Mouse (Mus musculus) midbrain, embryonic 13.5 days (tissue): ENCODE data around the gene Etv1. TPM values are rescaled to one million over a fixed set of nuclear protein-coding genes. Genes with fewer than 3 reads are reported as not detected.
"Not testable (repeated sequence)": the region's sequence is repeated elsewhere in the genome, so short reads cannot be mapped to it uniquely, and the experiment has no call there.

Experiments
- ATAC-seq: fragments of 200-750 bp; cut with Nextera tagmentation; 2 replicates; pipeline ENCODE4 v1.8.0; 2017; ENCODE audit warnings: mild to moderate bottlenecking, moderate TSS enrichment, moderate library complexity
- H3K27ac ChIP-seq: fragments of 300-500 bp; sonication (generic); 2 replicates; pipeline ENCODE4 v1.5.1; 2015; ENCODE audit warnings: inconsistent platforms, mild to moderate bottlenecking, moderate library complexity
- H3K27me3 ChIP-seq: fragments of 300-500 bp; sonication (generic); 2 replicates; pipeline ENCODE4 v1.6.1; 2015; ENCODE audit warnings: mild to moderate bottlenecking, inconsistent platforms
- H3K36me3 ChIP-seq: fragments of 300-500 bp; sonication (generic); 2 replicates; pipeline ENCODE4 v1.6.1; 2015; ENCODE audit warnings: mild to moderate bottlenecking, inconsistent platforms
- H3K4me1 ChIP-seq: fragments of 300-500 bp; sonication (generic); replicated peaks from 2 replicates; pipeline ENCODE4 v1.6.1; 2015; ENCODE audit warnings: inconsistent platforms
- H3K4me2 ChIP-seq: fragments of 300-500 bp; sonication (generic); replicated peaks from 2 replicates; pipeline ENCODE4 v1.6.1; 2015; ENCODE audit warnings: moderate library complexity, mild to moderate bottlenecking, inconsistent platforms
- H3K4me3 ChIP-seq: fragments of 300-500 bp; sonication (generic); replicated peaks from 2 replicates; pipeline ENCODE4 v1.5.1; 2015; ENCODE audit warnings: mild to moderate bottlenecking, inconsistent platforms
- H3K9ac ChIP-seq: fragments of 300-500 bp; sonication (generic); replicated peaks from 2 replicates; pipeline ENCODE4 v1.6.1; 2015; ENCODE audit warnings: mild to moderate bottlenecking, inconsistent platforms
- H3K9me3 ChIP-seq: fragments of 300-500 bp; sonication (generic); 2 replicates; pipeline ENCODE4 v1.6.1; 2016; ENCODE audit warnings: mild to moderate bottlenecking, inconsistent platforms
- WGBS: fragments of 180-500 bp; shearing (Covaris S2); methylation state at CpG from one replicate; pipeline ENCODE4 v1.1.7; 2015; 5-methylcytosine and 5-hydroxymethylcytosine counted together
- polyA plus RNA-seq: library from polyadenylated mRNA; unstranded; fragments of >200 nt; fragmentation: Nextera tagmentation; extraction: Ambion mirVana; gene quantifications from 2 replicates; pipeline ENCODE4 v1.2.1, GENCODE M21; 2015

Gene Etv1
- polyA plus RNA-seq, 1 experiment from 2014 or later, result 17.0 TPM

- WGBS, result 85% methylated on average over 4 of the region's 4 CpGs
- no peaks in the 10 kb centered on the region for H3K36me3 ChIP-seq
Observed at GRCm38 (mm10) chr12:38820642-38821041, 41.5 kb downstream of the Etv1 start.

GRCm38 (mm10) chr12:38824405-38824804, 45.2 kb downstream of the Etv1 start:
- Histone ChIP-seq H3K9me3 (no peaks in the 10 kb centered on the region), H3K9ac (no peak overlapping the region), H3K4me1 (no peaks in the 10 kb centered on the region), H3K27ac (no peak overlapping the region), H3K27me3 (no peaks in the 10 kb centered on the region), H3K4me2 (no peak overlapping the region), H3K36me3 (no peaks in the 10 kb centered on the region), H3K4me3 (no peak overlapping the region)
- WGBS, result 89% methylated on average over 10 of the region's 10 CpGs
- ATAC-seq, result no peak

More at GRCm38 (mm10) chr12:38820642-38821041, 41.5 kb downstream of the Etv1 start:
- no peak for ATAC-seq
- Histone ChIP-seq H3K27ac (no peak overlapping the region), H3K27me3 (no peaks in the 10 kb centered on the region), H3K9ac (no peak overlapping the region), H3K4me2 (no peak overlapping the region), H3K4me3 (no peak overlapping the region), H3K9me3 (no peaks in the 10 kb centered on the region), H3K4me1 (no peaks in the 10 kb centered on the region)

GRCm38 (mm10) chr12:38832981-38833380, 53.8 kb downstream of the Etv1 start:
- H3K36me3 ChIP-seq, result no peaks in the 10 kb centered on the region
- 91% methylated on average over 10 of the region's 10 CpGs for WGBS
- no peak for ATAC-seq
- no peaks in the 10 kb centered on the region for H3K27me3 ChIP-seq
- no peak overlapping the region for H3K27ac ChIP-seq
- H3K4me2 ChIP-seq, result no peak overlapping the region
- H3K4me3 ChIP-seq, result no peak overlapping the region
- H3K9ac ChIP-seq, result no peak overlapping the region
- H3K9me3 ChIP-seq, result no peaks in the 10 kb centered on the region
- H3K4me1 ChIP-seq, result no peaks in the 10 kb centered on the region

- no peak for ATAC-seq
Observed at GRCm38 (mm10) chr12:38834581-38834980, 55.4 kb downstream of the Etv1 start.

GRCm38 (mm10) chr12:38834986-38835385, 55.8 kb downstream of the Etv1 start:
- not testable (repeated sequence) for H3K36me3 ChIP-seq, H3K4me3 ChIP-seq, H3K27ac ChIP-seq, H3K4me2 ChIP-seq, H3K27me3 ChIP-seq, ATAC-seq, H3K4me1 ChIP-seq, H3K9ac ChIP-seq, H3K9me3 ChIP-seq
- WGBS, result 95% methylated on average over 7 of the region's 8 CpGs

More at GRCm38 (mm10) chr12:38834581-38834980, 55.4 kb downstream of the Etv1 start:
- Histone ChIP-seq H3K36me3 (no peaks in the 10 kb centered on the region), H3K4me1 (no peaks in the 10 kb centered on the region), H3K9ac (no peak overlapping the region), H3K9me3 (no peaks in the 10 kb centered on the region), H3K27ac (no peak overlapping the region), H3K27me3 (no peaks in the 10 kb centered on the region), H3K4me2 (no peak overlapping the region), H3K4me3 (no peak overlapping the region)
- 76% methylated on average over 4 of the region's 4 CpGs for WGBS

GRCm38 (mm10) chr12:38843801-38844295, 64.7 kb downstream of the Etv1 start:
- Histone ChIP-seq H3K27me3 (no peaks in the 10 kb centered on the region), H3K9ac (no peak overlapping the region), H3K36me3 (no peaks in the 10 kb centered on the region), H3K4me3 (no peak overlapping the region), H3K4me1 (peaks cover 4% of the 10 kb centered on the region; the same call in 1 of the 2 replicates), H3K9me3 (no peaks in the 10 kb centered on the region), H3K27ac (no peak overlapping the region), H3K4me2 (no peak overlapping the region)
- peak; percentile 85 for ATAC-seq
- WGBS, result 24% methylated on average over 1 of the region's 1 CpGs

- Histone ChIP-seq H3K36me3 (no peaks in the 10 kb centered on the region), H3K4me2 (no peak overlapping the region), H3K27me3 (no peaks in the 10 kb centered on the region), H3K9me3 (no peaks in the 10 kb centered on the region), H3K27ac (no peak overlapping the region), H3K4me3 (no peak overlapping the region), H3K9ac (no peak overlapping the region), H3K4me1 (peaks cover 4% of the 10 kb centered on the region; the same call in 1 of the 2 replicates)
- ATAC-seq, result no peak
- WGBS, result 80% methylated on average over 6 of the region's 6 CpGs
Observed at GRCm38 (mm10) chr12:38847500-38848261, 68.5 kb downstream of the Etv1 start.

GRCm38 (mm10) chr12:38849994-38850393, 70.8 kb downstream of the Etv1 start:
- H3K36me3 ChIP-seq, result no peaks in the 10 kb centered on the region
- no peak overlapping the region for H3K27ac ChIP-seq
- H3K27me3 ChIP-seq, result no peaks in the 10 kb centered on the region
- no peaks in the 10 kb centered on the region for H3K4me1 ChIP-seq
- ATAC-seq, result 0 out of 2 replicates have a peak, but pooled peaks have one; percentile 69
- no peaks in the 10 kb centered on the region for H3K9me3 ChIP-seq
- H3K9ac ChIP-seq, result no peak overlapping the region
- no peak overlapping the region for H3K4me3 ChIP-seq
- WGBS, result 81% methylated on average over 5 of the region's 5 CpGs
- no peak overlapping the region for H3K4me2 ChIP-seq

GRCm38 (mm10) chr12:38854274-38854673, 75.1 kb downstream of the Etv1 start:
- Histone ChIP-seq H3K27me3 (no peaks in the 10 kb centered on the region), H3K9ac (no peak overlapping the region), H3K4me3 (no peak overlapping the region), H3K27ac (no peak overlapping the region), H3K4me1 (no peaks in the 10 kb centered on the region), H3K9me3 (no peaks in the 10 kb centered on the region), H3K4me2 (no peak overlapping the region), H3K36me3 (no peaks in the 10 kb centered on the region)
- ATAC-seq, result no peak
- 49% methylated on average over 5 of the region's 5 CpGs for WGBS

- Histone ChIP-seq H3K4me1 (no peaks in the 10 kb centered on the region), H3K27ac (no peak overlapping the region), H3K27me3 (no peaks in the 10 kb centered on the region), H3K9ac (no peak overlapping the region), H3K4me3 (no peak overlapping the region), H3K36me3 (no peaks in the 10 kb centered on the region), H3K9me3 (no peaks in the 10 kb centered on the region), H3K4me2 (no peak overlapping the region)
- no peak for ATAC-seq
- WGBS, result 69% methylated on average over 6 of the region's 6 CpGs
Observed at GRCm38 (mm10) chr12:38854751-38855150, 75.6 kb downstream of the Etv1 start.

- no peak overlapping the region for H3K4me3 ChIP-seq
- H3K36me3 ChIP-seq, result no peaks in the 10 kb centered on the region
- no peak overlapping the region for H3K27ac ChIP-seq
- ATAC-seq, result no peak
- H3K9ac ChIP-seq, result no peak overlapping the region
- WGBS, result 97% methylated on average over 4 of the region's 4 CpGs
- no peak overlapping the region for H3K4me2 ChIP-seq
- no peaks in the 10 kb centered on the region for H3K27me3 ChIP-seq
- H3K4me1 ChIP-seq, result 0 out of 2 replicates have a peak, but pooled peaks cover 2% of the 10 kb centered on the region
- no peaks in the 10 kb centered on the region for H3K9me3 ChIP-seq
Observed at GRCm38 (mm10) chr12:38859675-38860074, 80.5 kb downstream of the Etv1 start.

GRCm38 (mm10) chr12:38860168-38861115, 81.3 kb downstream of the Etv1 start:
- Histone ChIP-seq H3K4me3 (no peak overlapping the region), H3K9me3 (no peaks in the 10 kb centered on the region), H3K36me3 (no peaks in the 10 kb centered on the region), H3K27ac (no peak overlapping the region), H3K27me3 (no peaks in the 10 kb centered on the region), H3K4me1 (0 out of 2 replicates have a peak, but pooled peaks cover 2% of the 10 kb centered on the region), H3K9ac (no peak overlapping the region), H3K4me2 (no peak overlapping the region)
- ATAC-seq, result no peak
- 53% methylated on average over 7 of the region's 7 CpGs for WGBS
